Mouse (Mus musculus): ENCODE measurements around the gene Ctdsp1.
A peak's percentile ranks its signal among the peaks of the same experiment; 100 is the strongest.

Ctdsp1 gene

DNA sequence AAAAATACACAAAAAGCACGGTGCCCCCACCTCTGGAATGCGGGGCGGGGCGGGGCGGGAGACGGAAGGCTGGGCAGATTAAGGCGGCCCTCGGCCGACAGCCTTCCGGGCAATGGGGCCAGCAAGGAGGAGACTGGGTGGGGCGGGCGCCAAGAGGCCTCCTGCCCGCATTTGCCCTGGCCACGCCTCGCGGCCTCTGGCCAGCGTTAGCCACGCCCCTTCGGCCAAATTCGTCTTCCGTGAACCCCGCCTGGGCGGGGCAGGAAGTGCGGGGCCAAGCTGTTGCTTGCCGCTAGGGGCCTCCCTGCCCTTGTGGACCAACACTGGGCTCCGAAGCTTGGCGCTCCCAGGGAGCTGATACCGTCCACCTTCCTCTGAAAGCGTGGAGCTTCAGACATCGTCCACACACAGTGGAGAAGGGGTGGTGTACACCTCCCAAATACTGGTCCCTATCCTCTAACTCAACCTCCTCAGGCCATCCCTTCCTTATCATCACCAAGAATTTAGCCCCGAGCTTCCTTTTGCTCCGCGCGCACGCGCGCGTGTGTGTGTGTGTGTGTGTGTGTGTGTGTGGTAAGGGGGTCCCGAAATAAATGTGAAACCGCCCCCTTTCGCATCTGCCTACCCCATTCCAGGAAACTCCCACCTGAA lies 6.1 kb downstream of the Ctdsp1 start:
- peak; percentile 98 for DNase-seq (ENCODE audit: low read depth)

DNA sequence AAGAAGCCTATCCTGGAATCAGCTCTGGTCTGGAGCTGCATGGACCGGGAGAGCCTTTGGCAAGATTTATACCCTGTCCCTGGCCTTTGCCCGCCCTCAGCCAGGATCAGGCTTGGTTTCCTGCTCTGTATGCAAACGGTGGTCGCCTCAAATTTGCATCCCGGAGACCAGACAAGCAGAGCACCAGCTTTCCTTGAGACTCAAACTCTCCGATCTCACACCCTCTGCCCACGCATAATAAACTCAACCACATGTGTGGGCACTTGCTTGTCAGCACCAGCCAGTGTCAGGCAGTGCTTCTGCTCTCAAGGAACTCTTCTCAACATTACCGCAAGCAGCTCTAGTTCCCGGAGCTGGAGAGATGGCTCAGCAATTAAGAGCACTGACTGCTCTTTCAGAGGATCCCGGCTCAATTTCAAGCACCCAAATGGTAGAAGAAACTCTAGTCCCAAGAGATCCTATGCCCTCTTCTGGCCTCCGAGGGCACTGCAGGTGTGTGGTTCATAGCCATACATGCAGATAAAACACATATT lies 6.7 kb downstream of the Ctdsp1 start:
- peak; percentile 86 for DNase-seq (ENCODE audit: low read depth)

DNA sequence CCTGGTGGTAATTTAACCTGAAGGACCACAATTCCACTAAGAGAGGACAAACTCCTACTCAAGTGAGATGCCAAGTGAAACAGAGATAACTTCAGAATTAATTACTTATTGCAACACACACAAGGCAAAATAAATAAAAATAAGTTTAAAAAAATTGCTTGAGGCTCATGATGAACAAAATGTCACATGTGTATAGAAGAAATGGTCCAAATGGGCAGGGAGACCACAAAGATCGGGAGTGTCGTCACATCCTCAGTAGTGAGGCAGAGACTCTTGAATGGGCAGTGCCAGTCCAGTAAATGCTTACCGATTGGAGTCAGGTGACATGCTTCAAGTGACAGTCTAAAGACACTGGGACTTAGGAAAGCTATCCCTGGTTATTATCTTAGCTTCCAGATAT lies 9.2 kb downstream of the Ctdsp1 start:
- DNase-seq (ENCODE audit: low read depth) = no peak

DNA sequence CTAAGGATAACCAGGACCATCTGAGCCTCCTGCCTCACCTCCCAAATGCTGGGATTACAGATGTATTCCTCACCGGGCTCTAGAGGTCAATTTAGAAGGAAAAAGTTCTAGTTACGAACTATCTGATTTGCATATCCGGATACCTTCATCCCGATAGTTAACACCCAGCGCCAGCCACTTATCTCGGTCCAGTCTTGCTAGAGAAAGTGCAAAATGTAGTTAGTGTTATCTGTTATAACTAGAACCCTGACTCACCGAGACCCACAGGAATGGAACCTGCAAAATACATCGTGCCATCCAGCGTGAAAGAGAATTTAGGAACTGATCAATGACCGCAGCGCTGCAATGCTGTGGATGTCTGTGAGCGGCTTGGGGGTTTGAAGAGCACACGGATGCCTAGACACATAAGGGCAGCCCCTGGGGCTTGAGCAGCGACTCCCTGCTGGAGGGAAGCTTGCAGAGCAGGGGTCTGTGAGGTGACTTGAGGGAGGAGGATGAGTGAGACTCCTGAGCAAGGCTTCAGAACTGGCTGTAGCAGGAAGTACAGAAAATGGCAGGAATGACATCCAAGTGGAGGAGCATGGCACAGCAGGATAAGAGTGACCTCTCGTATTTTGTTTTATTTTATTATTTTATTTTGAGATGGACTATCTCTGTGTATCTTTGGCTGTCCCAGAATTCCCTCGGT lies 9.8 kb downstream of the Ctdsp1 start:
- no peak for DNase-seq (ENCODE audit: low read depth)

DNA sequence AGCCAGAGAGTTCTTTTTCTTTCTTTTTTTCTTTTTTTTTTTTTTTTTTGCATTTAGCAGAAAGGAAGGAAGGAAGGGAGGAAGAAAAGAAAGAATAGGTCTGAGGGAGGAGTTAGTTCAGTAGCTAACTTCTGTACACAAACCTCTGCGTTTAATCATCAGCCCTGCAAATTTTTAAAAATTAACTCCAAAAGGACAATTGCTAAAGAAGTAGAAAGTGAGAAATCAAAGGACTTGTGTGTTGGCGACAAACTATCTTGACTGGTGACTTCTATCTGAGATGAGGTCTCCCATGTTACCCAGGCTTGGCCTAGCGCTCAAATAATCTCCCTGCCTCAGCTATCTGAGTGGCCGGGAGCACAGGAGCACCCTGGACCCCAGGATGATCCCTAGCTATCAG lies 12.9 kb downstream of the Ctdsp1 start:
- no peak for DNase-seq (ENCODE audit: low read depth)

DNA sequence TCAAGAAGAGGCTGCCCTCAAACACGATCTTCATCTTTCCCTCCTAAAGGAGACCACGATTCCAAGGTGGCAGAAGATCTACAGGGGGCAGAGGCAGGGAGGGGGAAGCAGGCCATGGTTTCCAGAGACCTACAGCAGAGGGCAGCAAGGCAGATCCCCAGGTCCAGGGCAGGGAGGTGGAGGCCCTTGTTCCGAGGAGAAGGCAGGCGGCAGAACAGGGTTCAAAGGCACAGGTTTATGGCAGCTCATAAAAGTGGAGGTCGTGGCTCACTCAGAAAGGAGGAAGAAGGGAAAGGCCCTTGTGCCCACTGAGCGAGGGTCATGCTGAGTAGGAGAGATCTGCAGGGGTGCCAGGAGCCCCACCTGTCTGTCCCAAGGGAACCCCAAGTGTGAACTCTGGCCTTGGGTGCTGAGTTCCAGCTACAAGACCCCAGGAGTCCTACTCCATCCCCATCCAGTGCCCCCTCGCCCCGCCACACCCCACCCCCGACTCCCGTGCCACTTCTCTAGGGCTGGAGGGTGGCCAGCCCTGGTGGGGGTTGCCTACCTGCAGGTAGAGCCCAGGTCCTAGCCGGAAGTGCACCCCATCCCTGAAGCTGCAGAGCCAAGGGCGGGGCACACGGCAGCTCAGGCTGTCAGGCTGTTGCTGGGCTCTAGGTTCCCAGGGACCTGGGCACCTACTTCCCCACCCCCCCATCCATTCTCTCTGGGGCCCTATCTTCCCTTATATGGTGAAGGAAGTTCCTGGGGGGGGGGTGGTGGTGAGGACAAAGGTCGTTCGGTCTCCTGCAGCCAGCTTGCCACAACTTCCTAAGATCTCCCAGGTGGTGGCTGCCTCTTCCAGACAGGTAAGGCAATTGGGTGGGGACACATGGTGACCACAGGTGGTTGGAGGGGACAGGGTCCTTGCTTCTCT lies 17.5 kb downstream of the Ctdsp1 start, which contains the start of gene Vil1:
Gene Vil1, plus strand, starts transcription at position 788 of the 916 bp plus-strand sequence.
- no peak for DNase-seq (ENCODE audit: low read depth)

DNA sequence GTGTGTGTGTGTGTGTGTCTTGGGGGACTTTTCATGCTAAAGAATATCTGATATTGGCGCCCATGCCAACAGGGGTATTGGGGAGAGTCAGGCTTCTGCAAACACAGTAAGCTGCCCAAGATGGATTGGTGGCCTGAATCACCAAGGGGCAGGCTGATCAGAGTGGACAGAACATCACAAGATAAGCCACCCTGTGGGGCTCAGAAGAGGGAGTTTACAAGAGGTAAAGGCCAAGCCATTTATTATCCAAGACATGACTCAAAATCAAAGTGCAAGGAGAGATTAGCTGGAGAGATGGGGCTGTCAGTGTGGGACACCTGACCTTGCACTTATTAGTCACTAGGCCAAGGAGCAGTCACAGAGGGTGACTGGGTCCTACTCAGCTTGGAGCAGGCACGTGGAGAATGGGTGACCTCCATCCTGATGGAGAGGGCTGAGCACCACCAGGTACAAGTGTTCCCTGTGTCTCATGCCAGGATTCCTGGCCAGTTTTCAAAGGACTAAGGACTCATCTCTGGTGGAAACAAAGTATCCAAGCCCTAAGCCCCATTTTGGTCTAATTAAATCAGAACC lies 20.5 kb downstream of the Ctdsp1 start:
- DNase-seq (ENCODE audit: low read depth) = no peak

DNA sequence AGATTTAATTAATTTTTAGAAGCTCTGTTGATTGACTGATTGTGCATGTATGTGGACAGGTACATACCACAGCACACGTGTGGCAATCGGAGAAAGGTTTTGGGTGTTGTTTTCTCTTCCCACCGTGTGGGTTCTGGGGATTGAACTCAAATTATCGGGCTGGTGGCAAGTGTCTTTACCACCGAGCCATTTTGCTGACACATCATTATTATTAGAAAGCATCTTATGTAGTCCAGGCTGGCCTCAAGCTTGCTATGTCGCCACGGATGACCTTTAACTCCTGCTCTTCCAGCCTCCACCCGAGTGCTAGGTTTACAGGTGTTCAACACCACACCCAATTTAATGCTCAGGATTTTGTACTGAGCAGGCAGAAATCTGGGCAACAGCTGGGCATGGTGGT lies 21.4 kb downstream of the Ctdsp1 start:
- DNase-seq (ENCODE audit: low read depth) = no peak

DNA sequence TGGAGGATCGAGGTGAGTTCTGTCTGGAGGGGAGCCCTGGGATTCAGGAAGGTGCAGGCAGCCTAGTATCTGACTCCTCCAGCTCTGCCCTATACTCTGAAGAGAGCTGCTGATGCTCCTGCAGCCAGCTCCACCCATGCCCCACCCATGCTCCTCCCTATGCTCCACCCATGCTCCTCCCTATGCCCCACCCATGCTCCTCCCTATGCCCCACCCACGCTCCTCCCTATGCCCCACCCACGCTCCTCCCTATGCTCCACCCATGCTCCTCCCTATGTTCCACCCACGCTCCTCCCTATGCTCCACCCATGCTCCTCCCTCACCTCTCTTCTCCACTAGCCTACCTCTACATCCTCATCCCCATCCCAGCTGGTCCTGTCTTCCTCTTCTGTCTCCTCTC lies 23.8 kb downstream of the Ctdsp1 start:
- peak; percentile 70 for DNase-seq (ENCODE audit: low read depth)

DNA sequence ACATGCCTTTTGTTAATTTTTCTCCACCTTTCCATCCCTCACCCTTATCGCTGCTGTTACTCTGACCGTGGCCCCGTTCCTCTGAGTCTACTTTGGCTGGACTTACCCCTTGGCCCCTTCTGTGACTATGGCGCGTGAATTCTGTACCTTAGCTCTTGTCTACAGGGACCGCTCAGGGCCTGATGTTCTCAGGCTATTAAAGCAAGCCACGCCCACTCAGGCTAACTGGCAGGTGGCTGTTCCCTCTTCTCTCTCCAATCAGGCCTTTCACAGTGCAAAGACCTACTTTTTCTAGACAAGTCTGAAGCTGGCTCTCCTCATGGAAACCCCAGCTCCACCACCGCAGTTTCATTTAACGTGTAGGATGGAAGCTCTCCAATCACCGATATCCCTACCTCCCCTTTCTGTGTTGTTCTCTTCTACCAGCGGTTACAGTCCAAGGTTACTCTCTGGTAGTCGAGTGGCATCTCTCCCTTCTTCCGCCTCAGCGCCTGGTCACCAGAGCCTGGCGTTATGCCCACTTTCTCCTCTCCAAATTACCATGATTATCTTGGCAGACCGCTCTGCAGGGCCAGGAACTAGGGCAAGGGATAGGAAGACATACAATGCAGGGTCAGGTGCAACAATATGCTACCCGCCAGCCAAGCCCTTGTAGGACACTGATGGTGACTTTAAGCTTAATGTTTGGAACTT lies 27.6 kb downstream of the Ctdsp1 start:
- no peak for DNase-seq (ENCODE audit: low read depth)

DNA sequence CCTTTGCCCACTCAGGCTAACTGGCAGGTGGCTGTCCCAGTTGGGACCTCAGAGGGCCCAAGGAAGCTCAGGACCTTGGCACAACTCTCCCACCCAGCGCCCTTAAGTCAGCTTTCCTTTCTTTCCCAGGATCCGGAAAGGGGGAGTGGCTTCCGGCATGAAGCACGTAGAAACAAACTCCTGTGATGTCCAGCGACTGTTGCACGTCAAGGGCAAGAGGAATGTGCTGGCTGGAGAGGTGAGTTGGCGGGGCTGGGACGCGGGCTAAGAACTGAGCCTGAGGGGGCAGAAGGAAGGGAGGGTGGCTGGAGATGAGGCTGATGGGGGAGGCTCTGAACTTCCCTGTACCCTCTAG lies 28.1 kb downstream of the Ctdsp1 start:
- DNase-seq (ENCODE audit: low read depth) = no peak

DNA sequence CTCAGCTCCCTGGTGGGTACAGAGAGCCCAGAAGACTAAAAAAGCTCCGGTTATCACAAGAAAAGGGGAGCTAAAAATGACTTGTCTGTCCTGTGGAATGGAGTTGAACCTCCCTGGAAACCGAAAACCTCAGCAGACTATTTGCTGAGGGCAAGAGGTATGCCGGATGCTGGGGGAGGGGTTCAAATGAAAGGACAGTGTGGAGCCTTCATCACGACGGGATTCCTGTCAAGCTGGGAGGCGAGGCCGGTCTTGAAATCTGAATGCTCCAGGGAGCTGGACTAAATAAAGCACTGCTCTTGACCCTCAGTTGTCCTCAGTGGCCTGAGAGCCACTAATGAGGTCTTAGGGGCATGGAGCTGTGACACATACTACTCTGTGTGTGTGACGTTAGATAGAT lies 31.8 kb downstream of the Ctdsp1 start:
- no peak for DNase-seq (ENCODE audit: low read depth)

DNA sequence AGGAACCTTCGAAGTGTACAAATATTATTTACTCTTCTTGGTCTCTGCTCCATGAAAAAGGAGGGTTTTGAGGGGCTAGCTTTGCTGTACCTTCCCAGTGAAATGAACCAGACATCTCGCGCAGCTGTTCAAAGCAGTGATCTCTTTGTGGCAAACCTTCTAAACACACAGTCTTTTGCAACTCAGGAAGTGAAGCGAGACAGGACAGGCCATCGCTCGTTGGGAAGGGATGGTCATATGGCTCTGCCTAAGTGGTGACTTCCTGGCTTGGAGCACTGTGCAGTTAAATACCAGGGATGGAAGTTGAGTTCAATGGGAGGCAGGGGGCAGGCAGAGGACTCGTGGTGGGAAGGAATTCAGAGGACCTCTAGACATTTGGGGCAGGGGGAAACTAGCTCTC lies 34.5 kb downstream of the Ctdsp1 start:
- peak; percentile 57 for DNase-seq (ENCODE audit: low read depth)

DNA sequence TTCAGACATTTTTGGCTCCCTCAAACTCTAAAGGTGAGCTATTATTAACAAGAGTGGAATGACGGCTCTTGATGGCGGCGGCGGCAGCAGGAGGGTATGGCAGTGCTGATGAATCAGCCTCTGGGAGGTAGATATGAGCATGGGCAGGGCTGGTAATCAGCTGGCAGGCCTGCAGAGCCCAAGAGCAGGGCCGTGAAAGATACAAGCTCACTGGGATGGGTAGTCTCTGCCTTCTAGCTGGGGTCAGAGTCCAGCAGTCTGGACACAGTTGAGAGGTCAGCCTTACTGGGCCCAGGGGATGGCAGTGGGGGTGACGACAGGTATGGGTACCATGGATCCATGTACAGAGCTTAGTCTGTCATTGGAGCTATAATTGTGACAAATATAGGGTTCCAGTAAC lies 41.9 kb downstream of the Ctdsp1 start:
- no peak for DNase-seq (ENCODE audit: low read depth)

DNA sequence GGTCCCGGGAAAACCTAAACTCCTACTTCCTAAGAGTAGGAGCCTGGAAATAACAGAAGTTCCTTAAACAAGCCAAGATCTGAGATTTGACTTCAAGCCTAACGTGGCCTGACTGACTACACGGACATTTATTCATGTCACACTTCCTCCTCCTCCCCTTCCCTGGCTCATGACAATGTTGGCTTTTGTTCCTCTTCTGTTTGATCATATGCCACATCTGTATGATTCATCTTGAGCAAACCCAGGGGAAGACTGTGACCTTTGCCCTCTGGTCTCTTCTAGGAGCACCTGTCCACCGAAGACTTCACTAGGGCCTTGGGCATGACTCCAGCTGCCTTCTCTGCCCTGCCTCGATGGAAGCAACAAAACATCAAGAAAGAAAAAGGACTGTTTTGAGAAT lies 43.3 kb downstream of the Ctdsp1 start:
- peak; percentile 54 for DNase-seq (ENCODE audit: low read depth)

DNA sequence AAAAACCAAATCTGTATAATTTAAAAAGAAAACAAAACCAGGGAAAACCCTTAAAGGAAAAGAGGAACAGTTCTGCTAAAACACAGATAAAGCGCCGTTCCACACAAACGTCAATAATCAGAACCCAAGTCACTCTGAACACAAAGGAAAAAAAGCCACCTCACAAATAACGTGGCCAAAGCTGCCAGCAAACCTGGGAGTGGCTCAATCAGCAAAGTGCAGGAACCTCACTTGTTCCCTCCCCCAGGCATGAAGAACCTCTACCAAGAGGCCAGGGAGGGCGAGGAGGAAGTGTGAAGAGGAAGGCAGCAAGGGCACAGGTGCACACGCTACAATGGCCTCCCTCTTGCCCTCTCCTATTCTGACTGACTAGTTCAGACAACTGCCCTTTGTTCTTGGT lies 44.3 kb downstream of the Ctdsp1 start:
- peak; percentile 54 for DNase-seq (ENCODE audit: low read depth)

DNA sequence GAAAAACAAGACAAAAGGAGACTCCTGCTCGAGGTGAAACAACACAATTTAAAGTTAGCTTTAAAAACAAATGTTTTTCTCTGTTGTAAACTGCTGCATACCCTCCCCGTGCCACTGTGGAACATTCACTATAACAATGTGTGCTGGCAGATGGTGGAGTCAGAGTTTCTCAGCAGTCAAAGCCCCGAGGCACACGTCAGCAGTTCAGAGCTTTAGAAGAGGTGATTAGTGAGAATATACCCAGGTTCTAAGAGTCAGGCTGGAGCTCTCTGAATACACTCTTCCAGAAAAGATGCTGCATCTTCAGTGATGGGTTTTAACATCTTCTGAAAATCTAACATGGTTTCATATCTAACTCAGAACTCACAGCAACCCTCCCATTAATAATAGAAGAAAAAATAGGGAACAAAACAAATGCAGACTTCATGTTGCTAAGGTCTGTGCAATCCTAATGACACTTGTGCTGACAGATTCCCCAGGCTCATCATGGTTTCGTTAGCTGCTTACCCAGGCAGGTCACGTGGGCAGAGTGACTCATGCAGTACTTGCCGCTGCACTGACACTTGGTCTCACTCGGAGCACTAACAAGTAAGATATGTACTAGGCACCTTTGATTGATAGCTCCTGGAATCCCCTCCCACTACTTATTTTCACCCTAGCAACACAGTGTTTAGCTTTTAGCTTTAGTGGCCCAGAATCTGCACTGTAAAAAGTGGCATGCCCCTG lies 46.6 kb downstream of the Ctdsp1 start:
- peak; percentile 79 for DNase-seq (ENCODE audit: low read depth)

DNA sequence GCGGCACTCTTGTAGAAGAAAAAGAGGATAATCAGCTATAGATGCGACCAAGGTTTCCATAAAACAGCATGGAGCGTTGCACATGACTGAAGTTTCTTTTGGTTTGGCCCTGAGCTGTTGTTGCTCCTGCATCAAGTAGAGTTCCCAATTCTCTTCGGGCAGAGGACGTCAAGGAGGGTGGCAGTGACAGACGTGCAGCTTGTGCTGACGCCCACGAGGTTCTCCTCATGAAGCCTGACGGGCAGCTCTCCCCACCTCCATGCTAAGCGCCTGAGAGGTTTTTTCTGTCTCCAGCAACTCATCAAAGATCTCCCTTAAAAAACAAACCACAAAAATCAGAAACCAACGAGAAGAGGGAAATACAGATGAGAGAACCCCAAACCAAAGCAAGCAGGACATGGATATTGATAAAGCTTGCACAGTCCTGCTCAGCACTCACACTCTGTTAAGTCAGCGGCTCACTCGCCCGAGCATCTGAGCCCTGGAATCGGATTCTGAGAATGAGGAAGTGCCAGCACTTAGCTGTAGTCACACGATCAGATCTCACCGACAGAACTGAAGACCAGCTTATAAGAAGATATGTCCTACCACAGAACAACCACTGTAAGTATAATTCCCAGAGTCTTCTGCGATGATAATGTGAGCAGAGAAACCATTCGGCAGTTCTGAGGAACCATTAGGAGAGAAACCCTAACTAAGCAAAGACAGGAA lies 48.0 kb downstream of the Ctdsp1 start:
- no peak for DNase-seq (ENCODE audit: low read depth)

DNA sequence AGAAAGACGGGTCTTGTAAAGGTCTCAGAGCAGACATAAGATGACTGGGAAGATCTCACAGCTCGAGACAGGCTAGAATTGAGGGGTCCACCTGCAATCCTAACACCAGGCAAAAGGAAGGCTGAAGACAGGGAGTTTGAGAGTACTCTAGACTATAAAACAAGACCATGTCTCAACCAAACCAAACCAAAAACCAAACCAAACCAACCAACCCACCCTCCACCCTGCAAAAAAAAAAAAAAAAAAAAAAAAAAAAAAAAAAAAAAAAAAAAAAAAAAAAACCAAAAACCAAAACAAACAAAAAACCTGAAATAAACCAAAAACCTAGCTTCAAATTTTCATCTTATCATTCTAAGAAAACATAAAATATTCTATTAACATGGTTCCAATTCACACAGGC lies 53.2 kb downstream of the Ctdsp1 start:
- no peak for DNase-seq (ENCODE audit: low read depth)

All from 416B (cell line).